Mouse (Mus musculus) heart, postnatal 25 days (tissue): ENCODE results near the gene Cyb5b. TPM values are rescaled to one million over a fixed set of nuclear protein-coding genes. Genes with fewer than 3 reads are reported as not detected.
A peak's percentile ranks its signal among the peaks of the same experiment; 100 is the strongest.

Experiments
- DNase-seq: peaks from one replicate; pipeline ENCODE4 v3.0.0; 2022; ENCODE audit warnings: low spot score
- intact Hi-C: fragments of 180-260 bp; cut with DNase I; formaldehyde crosslinking; loops from one replicate; pipeline ENCODE4 v1.15.1; 2025
- total RNA-seq, 2 experiments: library from RNA; stranded (reverse); gene quantifications; 2 replicates each; pipeline ENCODE4 v1.2.3; 2021

The Cyb5b gene
- total RNA-seq, 2 experiments from 2014 or later, result 32.8 to 36.6 TPM

GRCm38 (mm10) chr8:107158890-107159289 is 8.4 kb downstream of the Cyb5b start:
- no peak for DNase-seq
- intact Hi-C loops, result no loop called here

GRCm38 (mm10) chr8:107164251-107164773 is 13.9 kb downstream of the Cyb5b start:
- no peak for DNase-seq
- intact Hi-C loops, result loop anchor here (5.0 kb wide), 1 partner anchor 42 kb away; no protein-coding TSS in a partner anchor

DNA sequence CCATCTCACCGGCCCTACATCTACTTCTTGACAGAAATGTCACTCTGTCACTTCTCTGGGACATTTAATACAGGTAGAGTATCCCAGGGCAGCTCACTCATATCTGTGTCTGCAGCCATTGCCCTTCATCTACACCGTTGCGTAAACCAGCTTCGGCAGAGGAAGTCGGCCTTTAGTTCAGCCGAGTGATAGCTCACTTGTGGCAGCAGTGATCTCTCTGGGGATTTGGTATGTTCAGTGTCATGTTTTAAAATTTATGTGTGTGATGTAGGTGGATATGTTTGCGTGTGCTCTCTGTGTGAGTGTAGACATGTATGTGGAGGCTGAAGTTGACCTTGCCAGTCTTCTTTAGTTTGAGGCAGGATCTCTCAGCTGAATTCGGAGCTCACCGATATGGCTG is 15.3 kb downstream of the Cyb5b start:
- intact Hi-C loops, result no loop called here
- no peak for DNase-seq

GRCm38 (mm10) chr8:107167848-107168247 is 17.4 kb downstream of the Cyb5b start:
- DNase-seq, result no peak
- intact Hi-C loops, result no loop called here

GRCm38 (mm10) chr8:107172152-107172551 is 21.7 kb downstream of the Cyb5b start:
- intact Hi-C loops, result loop anchor here (5.0 kb wide), 1 partner anchor 55 kb away; no protein-coding TSS in a partner anchor
- no peak for DNase-seq

- intact Hi-C loops, result loop anchor here (5.0 kb wide), 1 partner anchor 56 kb away; no protein-coding TSS in a partner anchor
- DNase-seq, result no peak
Measured at GRCm38 (mm10) chr8:107172969-107173645, 22.7 kb downstream of the Cyb5b start.

DNA sequence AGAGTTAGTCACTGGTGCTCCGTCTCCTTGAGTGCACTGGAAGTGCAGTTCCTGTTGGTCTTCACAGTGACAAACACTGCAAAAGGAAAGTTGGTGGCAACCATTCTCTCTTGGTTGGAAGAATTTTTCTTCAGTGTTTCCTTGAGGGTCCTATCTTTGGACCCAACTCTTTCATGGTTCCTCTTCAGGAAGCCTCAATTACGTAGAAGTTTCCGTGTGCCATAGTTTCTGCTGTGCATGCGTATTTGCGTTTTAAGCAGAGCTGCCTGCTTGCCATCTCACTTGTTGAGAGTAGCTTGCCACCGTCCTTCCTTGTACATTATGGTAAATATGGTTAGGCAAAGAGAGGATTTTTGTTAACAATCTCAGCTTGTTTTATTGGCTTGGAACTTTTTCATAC is 30.7 kb downstream of the Cyb5b start:
- intact Hi-C loops, result no loop called here
- no peak for DNase-seq

- intact Hi-C loops, result loop anchor here (2.0 to 5.0 kb wide), 2 partner anchors 68 to 137 kb away; no protein-coding TSS in a partner anchor
- no peak for DNase-seq
Measured at GRCm38 (mm10) chr8:107184996-107185395, 34.6 kb downstream of the Cyb5b start.

- no peak for DNase-seq
Measured at GRCm38 (mm10) chr8:107186659-107187390, 36.4 kb downstream of the Cyb5b start.

GRCm38 (mm10) chr8:107187631-107188030 is 37.2 kb downstream of the Cyb5b start:
- DNase-seq, result no peak
- intact Hi-C loops, result loop anchor here (5.0 kb wide), 1 partner anchor 135 kb away; no protein-coding TSS in a partner anchor

More at GRCm38 (mm10) chr8:107186659-107187390, 36.4 kb downstream of the Cyb5b start:
- intact Hi-C loops, result loop anchor here (5.0 kb wide), 1 partner anchor 135 kb away; no protein-coding TSS in a partner anchor

GRCm38 (mm10) chr8:107192631-107193030 is 42.2 kb downstream of the Cyb5b start:
- intact Hi-C loops, result no loop called here
- no peak for DNase-seq

GRCm38 (mm10) chr8:107193331-107193730 is 42.9 kb downstream of the Cyb5b start:
- no peak for DNase-seq
- intact Hi-C loops, result no loop called here

DNA sequence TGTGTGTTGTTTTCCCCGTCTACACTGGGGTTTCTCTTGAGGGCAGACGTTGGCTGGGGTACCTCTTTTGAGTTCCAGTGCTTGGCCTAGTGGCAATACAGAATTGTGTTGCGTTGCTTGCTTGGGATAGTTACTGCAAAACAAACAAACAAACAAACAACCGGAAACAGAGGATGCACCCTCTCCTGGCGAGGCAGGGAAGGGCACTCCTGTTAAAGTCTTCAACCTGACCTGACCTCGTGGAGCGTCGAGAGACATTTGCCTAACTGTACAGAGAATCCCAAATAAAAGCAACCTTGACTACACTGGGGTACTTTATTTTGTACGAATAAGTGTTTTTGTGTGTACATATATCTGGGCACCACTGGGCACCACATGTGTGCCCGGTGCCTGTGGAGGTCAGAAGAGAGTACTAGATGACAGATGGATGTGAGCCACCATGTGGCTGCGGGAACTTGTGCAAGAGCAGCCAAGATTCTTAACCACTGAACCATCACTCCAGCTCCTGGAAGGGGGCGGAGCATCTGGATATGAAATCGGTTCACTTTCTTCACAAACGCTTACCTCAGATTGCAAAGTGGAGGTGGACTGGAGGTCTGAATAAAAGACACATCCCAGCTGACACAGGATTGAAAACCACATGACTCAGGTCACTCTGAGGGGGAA is 44.5 kb downstream of the Cyb5b start:
- intact Hi-C loops, result no loop called here
- DNase-seq, result no peak

DNA sequence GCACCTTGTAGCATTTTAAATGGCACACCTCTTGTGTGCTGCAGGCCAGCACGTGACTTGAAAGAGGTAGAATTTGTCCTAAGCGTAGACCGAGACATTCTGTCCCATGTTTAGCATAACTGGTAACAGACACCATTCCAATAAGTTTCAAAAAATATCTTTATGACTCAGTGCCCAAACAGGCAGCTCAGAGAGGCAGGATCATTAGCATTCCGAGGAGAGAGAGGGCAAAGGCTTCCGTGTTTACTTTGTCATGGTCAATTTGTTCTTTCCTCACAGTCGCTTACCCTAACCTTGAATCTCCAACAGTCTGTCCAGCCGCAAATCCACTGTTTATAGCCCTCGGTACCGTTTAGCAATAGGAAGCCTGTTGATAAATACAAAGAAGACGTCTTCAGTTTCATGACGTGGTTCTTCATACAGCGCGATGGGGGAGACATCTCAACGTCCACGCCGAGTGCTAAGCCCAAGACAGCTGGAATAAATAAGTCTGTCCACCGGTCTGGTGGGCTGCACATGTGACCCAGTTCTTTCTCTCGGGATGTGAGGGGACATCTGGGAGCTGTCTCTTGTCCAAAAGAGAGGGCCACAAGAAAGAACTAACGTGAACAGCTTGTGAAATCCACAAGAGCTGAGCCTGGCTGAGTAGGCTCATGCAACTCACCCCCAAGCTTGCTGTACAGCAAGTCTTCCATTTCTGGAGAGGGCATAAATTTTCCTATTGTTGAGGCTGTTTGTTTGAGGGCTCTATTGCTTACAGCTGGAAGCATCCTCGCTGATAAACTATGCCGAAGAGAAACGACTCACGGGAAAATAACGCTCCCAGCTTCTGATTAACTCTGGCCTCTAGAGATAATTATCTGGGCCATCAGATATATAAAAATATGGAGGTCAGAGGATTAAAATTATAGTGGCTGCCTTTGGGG is 47.7 kb downstream of the Cyb5b start:
- DNase-seq, result no peak
- intact Hi-C loops, result no loop called here

GRCm38 (mm10) chr8:107205164-107205563 is 54.7 kb downstream of the Cyb5b start:
- intact Hi-C loops, result loop anchor here (5.0 kb wide), 1 partner anchor 53 kb away; the partner anchor contains the start of gene Cyb5b
- DNase-seq, result no peak

- DNase-seq, result peak; percentile 78
- intact Hi-C loops, result loop anchor here (2.0 to 5.0 kb wide), 2 partner anchors 54 to 87 kb away; partner anchors contain the start of genes Cyb5b and Nfat5
Measured at GRCm38 (mm10) chr8:107205701-107206561, 55.5 kb downstream of the Cyb5b start.

DNA sequence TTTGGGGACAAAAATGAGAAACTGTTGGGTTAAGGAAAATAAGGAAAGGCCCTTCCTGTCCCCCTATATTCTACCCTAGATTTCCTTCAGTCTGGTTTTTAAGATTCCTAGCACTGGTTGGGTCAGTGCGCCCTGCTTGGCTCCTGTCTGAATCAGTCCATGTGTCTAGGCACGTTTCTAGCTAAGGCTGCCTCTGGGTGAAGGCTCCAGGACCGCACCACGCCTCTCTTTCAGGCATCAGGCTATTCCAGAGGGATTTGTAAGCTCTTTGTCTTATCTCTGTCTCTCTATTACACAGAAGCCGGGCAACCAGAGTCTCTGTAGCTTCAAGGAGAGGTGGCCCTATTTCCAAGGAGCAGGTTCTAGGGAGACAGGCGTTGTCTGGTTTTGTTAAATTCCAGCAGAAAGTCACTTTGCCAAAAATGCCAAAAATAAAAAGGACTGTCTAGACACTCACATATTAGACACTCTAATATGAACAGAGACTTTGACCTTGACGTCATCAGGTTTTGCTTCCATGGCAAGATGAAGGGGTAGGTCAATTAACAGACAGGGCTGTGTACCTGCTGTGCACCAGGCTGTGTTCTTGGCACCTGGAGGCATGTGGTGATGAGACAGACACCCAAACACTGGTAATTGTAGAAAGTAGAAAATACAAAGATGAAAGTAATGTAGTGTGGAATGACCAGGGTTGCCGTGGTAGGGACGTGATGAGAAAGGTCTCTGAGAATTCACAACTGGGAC is 56.5 kb downstream of the Cyb5b start:
- peak; percentile 10 for DNase-seq

More for the DNA sequence above, 56.5 kb downstream of the Cyb5b start:
- intact Hi-C loops, result loop anchor here (2.0 to 5.0 kb wide), 2 partner anchors 55 to 86 kb away; partner anchors contain the start of genes Cyb5b and Nfat5
